Mouse (Mus musculus) ZHBTc4 (cell line): ENCODE data around the gene Tsga10ip.

ENCODE experiments used
- DNase-seq: peaks from one replicate; pipeline ENCODE4 v3.0.0-alpha.2; 2011; ENCODE audit warnings: low read depth, low spot score

Gene Tsga10ip

DNA sequence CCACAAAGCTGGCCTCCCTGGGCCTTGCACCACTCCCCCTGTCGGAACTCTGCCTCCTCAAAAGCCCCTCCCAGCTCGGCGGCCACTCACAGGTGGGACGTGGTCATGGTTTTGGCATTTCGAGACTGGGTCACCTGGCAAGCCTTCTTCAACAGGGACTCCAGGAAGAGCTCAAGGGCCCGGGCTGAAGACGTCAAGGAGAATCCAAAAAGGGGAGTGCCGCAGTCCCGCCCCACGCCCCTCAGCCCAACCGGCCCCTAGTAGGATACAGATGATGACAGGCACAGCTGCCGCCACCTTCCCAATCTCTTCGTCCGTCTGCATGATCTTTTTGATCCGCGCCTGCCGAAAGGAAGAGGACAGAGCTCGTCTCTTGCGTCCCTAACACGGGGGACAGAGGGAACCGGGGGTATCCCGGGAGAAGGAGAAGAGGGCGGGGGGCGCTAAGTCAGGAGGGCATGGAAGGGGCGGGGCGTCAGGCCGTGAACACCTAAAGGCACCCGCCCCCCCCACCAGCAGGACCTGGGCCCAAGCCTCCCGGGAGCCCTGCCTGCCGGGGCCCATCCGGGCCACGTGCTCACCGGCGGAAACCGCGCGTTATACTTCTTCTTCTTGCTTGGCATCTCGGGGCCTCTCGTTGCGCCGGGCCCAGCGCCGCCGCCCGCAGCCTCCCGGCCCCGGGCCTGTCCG is 21.9 kb upstream of the Tsga10ip start:
- peak; percentile 82 for DNase-seq

DNA sequence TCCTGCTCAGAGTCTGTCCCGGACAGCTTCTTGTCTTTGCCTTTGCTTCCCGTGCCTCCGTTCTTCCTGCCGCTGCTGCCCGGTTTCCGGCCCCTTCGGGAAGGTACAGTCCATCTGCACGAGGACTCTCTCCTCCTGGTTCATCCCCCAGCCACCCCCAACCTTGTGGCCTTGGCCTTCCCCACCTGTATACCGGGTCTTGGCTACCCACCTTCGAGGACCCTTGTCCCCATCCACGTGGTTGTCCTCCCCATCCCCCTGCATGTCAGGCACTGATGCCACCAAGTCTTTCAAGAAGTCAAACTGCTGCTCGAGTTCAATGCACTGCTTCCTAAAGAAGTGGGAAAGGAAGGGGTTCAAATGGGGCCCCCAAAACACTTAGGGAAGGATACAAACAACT is 21.2 kb upstream of the Tsga10ip start:
- DNase-seq: no peak

DNA sequence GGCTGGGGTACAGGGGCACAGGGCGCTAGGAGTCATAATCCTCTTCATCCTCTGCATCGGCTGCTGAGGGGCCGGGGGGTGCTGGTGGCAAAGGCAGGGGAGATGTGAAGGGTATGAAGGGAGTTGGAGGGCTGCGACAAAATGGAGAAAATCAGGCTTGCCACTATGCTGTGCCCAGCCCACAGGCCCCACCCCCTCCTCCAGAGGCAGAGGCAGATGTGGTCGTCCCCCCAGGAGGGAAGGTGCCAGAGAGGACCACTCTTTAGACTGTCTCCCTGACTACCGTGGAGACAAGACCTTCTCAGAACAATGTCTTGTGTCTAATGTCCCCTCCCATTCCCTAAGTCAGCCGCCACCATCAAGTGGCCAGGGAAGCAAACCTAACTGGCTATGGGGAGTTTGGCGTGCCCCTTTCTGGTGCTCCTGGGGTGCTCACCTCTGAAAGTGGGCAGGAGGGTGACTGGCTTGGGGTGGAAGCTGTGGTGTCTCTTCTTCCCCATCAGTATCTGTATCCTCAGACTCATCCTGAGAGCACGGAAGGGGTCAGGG is 20.6 kb upstream of the Tsga10ip start:
- DNase-seq: no peak

DNA sequence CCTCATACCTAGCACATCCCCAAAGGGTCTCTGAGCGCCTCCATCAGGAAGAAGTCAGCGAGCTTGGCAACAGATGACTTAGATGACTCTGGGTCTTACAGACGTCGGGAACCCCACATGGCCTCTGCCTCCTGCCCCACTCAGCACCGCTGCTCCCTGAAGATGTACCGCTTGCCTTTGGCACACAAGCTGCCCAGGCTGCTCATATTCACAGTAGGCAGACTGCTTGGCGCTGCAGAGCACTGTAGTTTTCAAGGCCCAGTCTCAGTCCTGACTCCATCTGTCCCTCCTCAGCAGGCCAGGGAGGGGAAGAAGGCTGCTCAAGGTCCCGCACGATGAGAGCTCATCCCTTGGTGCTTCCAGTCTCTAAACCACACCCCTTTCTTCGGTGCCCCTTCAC is 19.9 kb upstream of the Tsga10ip start:
- no peak for DNase-seq

DNA sequence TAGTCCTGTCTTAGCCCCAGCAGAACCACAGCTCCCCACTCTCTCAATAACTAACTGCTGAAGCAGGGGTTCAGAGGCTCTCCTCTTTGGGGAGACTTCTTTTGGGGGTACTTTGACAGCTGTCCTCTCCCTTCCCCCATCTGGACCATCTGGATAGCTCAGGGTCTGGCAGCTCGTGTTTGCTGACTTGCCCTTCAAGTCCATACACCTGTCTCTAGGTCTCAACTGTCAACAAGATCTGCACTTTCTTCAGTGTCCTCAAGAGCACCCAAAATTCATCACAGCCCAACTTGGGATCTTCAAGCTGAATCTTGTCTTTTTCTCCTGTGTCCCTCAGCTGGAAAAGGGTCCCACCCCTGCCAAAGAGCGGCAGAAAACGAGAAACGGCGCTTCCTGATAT is 19.5 kb upstream of the Tsga10ip start:
- no peak for DNase-seq

DNA sequence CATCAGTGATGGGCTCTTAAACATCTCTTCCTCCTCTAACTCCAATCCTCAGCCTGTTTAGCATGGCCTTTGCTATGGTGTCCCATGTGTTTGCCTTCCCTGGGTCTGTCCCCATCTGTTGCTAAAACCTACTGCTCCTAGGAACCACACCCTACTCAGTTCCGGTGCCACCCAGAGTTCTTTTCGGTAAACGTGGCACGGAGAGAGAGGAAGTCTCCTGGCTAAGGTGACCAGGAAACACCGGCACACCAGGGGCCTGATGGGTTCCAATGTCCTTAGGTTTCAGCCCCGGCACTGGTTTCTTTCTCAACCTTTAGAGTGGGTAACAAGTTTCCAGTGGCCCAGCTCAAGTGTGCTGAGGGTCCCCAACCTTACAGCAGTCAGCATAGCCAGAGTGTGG is 18.3 kb upstream of the Tsga10ip start:
- DNase-seq: no peak

DNA sequence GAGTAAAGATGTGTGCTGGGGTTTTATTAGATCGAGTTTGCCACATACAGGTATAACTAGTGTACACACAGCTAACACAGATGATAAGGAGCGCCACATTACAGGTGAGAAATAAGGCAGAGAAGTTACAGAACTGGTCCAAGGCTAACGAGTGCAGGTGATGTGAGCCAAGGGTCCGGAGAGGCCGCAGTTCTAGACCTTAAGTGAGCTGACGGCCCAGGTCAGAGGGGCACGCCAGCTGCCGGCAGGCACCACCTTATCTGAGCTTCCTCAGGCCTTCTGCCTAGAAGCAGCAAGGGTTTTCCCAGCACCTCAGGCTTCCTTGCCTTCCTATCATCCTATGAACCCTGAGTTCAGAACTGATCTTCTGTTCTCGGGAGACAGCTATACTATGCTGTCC is 17.3 kb upstream of the Tsga10ip start:
- DNase-seq: no peak

DNA sequence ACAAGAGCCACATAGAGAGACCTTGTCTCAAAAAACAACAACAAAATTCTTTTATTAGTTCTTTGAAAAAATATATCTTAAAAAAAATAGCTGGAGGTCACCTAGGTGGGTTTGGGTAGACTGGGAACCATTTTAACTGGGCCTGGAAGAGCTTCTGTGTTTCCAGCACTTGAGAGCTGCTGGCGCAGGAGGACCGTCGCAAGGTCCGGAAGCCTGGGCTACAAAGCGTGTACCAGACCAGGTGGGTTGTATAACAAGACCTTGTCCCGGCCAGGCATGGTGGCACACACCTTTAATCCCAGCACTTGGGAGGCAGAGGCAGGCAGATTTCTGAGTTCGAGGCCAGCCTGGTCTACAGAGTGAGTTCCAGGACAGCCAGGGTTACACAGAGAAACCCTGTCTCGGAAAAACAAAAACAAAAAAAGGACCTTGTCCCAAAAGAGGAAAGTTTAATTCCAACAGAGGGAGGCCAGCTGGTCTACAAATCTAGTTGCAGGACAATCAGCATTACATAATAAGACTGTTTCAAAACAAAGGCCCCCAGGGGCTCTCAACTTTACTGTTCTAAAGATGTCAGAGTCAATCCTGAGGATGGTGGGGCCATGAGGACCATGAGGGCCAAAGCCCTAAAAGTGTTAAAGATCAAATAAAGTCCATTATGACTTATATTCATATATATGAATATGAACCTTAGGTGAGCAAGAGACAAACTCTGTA is 16.6 kb upstream of the Tsga10ip start:
- no peak for DNase-seq

DNA sequence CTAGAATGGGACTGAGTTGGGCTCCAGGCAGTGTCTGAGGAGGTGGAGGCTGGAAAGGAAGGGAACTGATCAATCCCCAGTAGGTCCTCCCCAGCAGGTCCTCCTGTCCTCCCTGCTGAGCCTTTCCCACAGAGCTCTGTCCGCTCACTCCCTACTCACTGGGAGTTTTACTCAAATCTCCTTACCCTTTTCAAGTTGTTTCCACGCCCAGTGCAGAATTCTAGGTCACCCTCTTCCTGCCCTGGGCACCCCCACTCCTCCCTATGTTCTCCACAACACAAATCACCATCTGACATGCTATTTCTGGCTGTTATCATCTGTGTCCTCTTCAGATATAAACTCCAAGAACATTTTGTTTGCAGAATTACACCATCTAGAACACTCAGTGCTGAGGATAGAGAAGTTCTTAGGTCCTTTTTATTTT is 12.2 kb upstream of the Tsga10ip start:
- DNase-seq: no peak

DNA sequence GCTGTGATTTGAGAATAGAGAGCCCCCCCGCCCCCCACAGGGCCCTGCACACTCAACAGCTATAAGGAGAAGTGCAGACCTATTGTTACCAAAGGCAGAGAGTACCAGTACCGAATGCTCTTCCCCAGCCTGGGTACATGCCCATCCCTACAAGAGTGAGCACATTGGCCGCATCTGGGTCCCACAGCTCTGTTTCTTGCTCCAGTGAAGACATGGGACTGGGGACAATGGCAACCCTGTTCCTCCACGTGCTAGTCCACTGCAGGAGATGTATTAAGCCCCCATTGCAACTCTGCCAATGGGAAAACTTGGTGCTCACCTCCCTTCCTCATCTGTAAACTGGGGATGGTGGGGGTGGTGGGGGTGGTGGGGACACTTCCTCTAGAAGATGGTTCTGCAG is 11.5 kb upstream of the Tsga10ip start:
- no peak for DNase-seq

DNA sequence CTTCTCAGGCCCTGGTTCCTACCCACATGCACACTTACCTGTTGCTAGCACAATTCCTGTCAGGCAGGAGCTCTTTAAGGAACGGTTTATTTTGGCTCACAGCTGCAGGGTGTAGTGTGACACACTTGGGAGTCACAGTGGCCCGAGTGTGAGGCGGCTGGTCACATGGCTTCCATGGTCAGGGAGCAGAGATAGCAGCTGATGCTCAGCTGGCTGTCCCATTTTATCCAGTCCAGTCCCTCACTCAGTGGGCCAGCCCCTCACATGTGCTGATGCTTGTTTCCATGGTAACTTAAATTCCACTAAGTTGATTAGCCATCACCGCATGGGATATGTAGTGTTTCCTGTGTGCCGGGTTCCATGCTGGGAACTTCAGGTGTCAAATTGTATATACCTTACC is 9.6 kb upstream of the Tsga10ip start:
- no peak for DNase-seq

DNA sequence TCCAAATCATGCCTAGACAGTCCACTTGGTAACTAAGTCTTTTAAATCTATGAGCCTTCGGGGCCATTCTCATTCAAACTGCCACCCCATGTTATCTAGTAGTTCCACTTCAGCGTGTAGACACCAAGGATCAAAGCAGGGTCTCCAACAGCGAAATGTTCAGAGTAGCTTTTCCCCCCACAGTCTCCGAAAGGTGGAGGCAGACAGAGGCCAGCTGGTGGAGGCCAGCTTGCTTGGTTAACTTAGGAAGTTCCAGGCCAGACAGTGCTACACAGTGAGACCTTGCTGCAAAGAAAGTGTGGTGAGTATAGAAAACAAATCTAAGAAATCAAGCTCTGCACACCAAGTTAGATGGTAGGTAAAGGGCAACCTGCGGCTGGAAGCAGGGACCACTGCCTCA is 8.3 kb upstream of the Tsga10ip start:
- no peak for DNase-seq

DNA sequence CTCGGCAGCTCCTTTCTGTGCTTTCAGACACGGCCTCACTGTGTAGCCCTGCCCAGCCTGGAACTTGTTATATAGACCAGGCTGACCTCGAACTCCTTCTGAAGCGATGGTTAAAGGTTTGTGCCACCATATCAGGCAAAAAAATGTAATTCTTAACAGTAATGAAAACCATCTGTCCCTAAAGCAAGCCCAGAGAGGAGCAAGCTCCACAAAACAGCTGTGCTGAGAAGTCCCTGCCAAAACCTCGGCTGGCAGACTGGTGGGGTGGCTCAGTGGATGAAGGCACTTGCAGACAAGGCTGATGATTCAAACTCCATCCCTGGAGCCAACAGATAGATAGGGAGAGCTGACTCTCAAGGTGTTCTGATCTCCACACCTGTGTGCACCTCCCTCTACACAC is 6.7 kb upstream of the Tsga10ip start:
- DNase-seq: no peak

DNA sequence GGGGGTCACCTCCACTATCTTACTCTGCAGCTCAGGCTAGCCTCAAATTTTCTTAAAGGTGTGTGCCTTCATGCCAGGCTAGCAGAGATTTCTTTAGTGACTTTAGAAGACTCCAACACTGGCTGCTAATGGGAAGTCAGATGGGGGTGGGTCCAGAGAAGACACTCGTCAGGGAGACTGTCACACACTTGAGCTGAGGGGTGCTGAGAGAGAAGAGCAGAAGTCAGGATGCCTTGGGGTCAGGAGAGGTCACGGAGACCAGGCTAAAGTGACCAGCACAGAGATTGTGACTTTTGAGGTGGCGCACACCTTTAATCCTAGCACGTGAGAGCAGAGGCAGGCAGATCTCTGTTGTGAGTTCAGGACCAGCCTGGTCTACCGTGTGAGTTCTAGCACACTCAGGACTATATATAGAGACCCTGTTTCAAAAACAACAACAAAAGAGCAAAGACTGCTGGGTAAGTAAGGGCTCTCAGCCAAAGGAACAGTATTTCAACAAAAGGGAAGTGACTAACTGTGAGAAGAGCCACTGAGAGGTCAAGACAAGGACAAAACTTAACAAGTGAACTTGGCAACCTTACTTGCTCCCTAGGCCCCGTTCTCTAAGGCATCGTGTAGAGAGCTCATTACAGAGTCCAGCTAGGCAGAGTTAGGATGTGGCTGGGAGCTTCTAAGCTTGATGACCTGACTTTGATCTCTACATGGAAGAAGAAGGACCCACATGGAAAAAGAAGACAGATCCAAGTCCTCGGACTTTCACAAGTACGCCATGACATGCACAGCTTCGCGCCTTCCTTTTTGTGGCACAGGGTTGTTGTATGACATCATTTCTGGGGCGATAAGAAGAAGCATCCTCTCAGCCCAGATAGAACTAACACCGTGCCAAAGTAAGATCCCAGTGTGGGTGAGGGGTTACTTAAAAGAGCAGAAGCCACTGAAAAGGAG is 6.0 kb upstream of the Tsga10ip start:
- no peak for DNase-seq

DNA sequence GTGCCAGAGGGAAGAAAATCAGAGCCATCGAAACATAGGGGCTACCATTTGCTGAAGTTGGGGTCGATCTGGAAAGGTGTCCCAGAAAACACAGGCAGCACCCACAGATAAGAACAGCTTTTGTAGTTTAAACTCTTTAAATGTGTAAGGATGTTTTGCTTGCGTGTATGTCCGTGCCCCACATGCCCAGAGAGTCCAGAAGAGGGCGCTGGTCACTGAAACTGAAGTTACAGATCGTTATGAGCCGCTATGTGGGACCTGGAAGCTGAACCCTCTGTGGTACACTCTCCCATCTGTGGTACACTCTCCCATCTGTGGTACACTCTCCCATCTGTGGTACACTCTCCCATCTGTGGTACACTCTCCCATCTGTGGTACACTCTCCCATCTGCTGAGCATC is 4.8 kb upstream of the Tsga10ip start:
- peak; percentile 68 for DNase-seq

DNA sequence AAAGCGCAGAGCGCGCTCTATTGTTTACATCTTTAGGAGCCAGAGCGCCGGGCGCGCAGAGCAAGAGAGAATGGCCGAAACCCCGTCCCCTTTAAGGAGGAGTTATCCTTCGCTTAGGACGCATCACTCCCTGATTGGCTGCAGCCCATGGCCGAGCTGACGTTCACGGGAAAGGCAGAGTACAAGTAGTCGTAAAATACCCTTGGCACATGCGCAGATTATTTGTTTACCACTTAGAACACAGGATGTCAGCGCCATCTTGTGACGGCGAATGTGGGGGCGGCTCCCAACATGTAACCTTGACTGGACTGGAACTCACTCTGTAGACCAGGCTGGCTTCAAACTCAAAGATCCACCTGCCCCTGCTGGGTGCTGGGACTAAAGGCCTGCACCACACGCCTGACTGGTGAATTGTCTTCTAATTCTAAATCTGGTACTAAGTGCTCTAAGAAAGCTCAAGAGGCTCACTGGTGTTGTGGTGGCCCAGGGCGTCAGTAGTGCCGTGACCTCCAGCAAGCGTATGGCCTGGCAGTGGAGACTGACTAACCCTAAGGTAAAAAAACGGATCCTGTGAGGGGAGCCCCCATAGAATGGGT is 4.3 kb upstream of the Tsga10ip start:
- DNase-seq: peak; percentile 56

DNA sequence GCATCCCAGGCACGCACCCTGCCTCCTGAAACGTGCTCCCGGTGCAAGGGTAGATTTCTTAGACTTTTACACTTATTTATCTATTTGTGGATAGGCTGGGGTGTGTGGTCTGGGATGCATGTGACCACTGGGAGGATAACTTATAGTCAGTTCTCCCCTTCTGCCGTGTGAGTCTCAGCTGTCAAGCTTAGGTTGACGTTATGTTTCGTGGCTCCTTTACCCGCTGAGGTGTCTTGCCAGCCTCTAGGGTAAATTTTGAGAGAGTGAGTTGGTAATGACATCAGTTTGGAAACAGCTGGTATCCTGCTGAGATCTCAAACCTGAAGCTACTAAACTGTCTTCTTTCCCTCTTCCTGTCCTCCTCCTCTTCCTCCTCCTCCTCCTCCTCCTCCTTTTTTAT is 3.6 kb upstream of the Tsga10ip start:
- no peak for DNase-seq

DNA sequence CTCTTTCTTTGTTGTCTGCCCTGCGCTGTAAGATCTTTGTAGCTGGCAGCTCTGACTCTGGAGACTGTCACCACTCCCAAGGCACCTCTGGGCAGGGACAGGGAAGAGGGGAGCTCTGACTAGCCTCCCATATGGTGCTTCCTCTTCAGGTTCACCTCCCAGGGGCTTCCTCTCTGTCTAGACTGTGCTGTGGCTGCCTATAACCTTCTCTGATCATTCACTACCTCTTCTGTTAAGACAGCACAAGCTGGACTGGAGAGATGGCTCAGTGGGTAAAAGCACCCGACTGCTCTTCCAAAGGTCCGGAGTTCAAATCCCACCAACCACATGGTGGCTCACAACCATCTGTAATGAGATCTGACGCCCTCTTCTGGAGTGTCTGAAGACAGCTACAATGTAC is 1.3 kb downstream of the Tsga10ip start:
- peak; percentile 36 for DNase-seq

DNA sequence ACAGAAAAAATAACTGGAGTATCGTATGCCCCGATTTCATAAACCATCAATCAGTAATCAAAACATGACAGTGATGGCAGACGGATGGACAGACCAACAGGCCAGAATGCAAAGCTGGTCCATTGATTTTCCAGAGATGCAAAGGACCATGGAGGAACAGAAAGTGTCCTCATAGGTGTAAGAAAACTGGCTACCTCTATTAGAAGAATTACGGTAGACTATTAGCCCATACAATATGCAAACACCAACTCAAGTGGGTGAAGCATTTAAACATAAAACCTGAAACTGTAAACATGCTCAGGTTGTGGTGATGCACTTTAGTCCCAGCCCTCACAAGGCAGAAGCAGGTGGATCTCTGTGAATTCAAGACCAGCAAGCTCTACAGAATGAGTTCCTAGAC is 7.0 kb downstream of the Tsga10ip start:
- no peak for DNase-seq

DNA sequence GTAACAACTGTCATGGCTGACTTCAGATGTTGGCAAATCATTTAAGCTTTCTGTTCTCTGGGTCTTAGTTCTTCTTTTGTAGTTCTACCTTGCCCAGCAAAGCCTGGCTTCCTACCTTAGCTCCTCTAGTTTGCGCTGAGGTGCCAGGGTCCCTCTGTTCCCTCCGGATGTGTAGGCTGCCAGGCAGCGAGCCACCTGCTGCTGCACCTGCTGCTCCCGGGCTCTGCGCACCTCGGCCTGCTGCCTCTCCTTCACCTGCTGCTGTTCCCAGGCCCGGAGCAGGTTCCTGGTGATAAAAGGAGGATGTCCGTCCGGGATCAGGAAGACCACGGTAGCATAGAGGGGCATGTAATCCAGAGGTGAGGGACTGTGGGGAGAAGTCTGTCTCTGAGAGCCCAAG is 8.2 kb downstream of the Tsga10ip start:
- DNase-seq: no peak

DNA sequence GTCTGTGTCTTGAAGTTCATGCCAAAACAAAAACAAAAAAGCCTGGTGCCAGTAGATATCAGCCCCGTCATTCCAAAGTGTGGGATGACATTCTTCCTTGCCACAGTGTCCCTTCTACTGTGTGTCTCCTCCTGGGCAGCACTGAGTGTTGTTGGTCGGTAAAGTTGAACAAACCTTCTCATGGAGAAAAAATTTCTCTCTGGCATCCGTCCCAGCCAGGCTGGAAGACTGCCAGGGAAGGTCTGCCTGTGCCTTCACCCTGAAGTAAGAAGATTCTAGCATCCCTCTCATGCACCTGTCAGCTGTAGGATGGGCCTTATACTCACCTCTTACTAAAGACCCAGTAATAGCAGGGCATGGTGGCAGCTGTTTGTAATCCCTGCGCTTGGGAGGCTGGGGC is 9.4 kb downstream of the Tsga10ip start:
- no peak for DNase-seq

DNA sequence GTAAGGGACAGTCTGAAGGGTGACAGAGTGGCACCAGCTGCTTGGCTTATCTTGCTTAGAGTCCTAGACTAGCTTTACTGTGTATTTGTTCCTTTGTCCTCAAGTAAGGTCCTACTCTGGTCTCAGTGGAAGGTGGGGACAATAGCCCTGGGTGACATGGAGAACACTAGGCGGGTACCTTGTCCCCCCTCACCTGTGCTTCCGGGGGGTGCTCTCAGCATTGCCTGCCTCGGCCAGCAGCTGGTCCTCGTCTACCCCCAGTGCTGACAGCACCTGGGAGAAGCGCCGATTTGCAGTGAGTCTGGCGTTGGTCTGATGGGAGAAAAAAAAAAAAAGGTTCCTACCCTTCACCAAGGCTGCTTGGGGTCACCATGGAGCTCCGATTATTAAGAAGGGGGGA is 11.9 kb downstream of the Tsga10ip start:
- no peak for DNase-seq
